Mouse (Mus musculus) lung, embryonic 14.5 days (tissue): ENCODE data around the gene Chrm4. TPM values are rescaled to one million over a fixed set of nuclear protein-coding genes. Genes with fewer than 3 reads are reported as not detected.

Experiments used
- ATAC-seq: fragments of 200-750 bp; cut with Nextera tagmentation; 2 replicates; pipeline ENCODE4 v1.8.0; 2017; ENCODE audit warnings: mild to moderate bottlenecking, moderate TSS enrichment, moderate library complexity; ENCODE audit not compliant: insufficient read depth
- DNase-seq: peaks from one replicate; pipeline ENCODE4 v3.0.0-alpha.2; 2015
- H3K27ac ChIP-seq: fragments of 300-500 bp; sonication (generic); 2 replicates; pipeline ENCODE4 v1.5.1; 2014; ENCODE audit warnings: low read depth, mild to moderate bottlenecking, moderate library complexity
- H3K27me3 ChIP-seq: fragments of 300-500 bp; sonication (generic); 2 replicates; pipeline ENCODE4 v1.6.1; 2014; ENCODE audit warnings: low read length, control low read depth; ENCODE audit not compliant: insufficient read depth
- H3K36me3 ChIP-seq: fragments of 300-500 bp; sonication (generic); 2 replicates; pipeline ENCODE4 v1.6.1; 2014; ENCODE audit warnings: control low read depth; ENCODE audit not compliant: insufficient read depth
- H3K4me1 ChIP-seq: fragments of 300-500 bp; sonication (generic); 2 replicates; pipeline ENCODE4 v1.6.1; 2014; ENCODE audit warnings: antibody characterized with exemption, control low read depth; ENCODE audit not compliant: insufficient read depth
- H3K4me2 ChIP-seq: fragments of 300-500 bp; sonication (generic); 2 replicates; pipeline ENCODE4 v1.6.1; 2014; ENCODE audit warnings: mild to moderate bottlenecking
- H3K4me3 ChIP-seq: fragments of 300-500 bp; sonication (generic); 2 replicates; pipeline ENCODE4 v1.5.1; 2014; ENCODE audit warnings: low read depth, low read length
- H3K9ac ChIP-seq: fragments of 300-500 bp; sonication (generic); 2 replicates; pipeline ENCODE4 v1.6.1; 2014
- H3K9me3 ChIP-seq: fragments of 300-500 bp; sonication (generic); 2 replicates; pipeline ENCODE4 v1.6.1; 2016; ENCODE audit warnings: low read depth, low read length, control low read depth
- CTCF ChIP-seq: IDR thresholded peaks from 2 replicates; pipeline ENCODE4 v1.5.1; 2016; ENCODE audit warnings: antibody characterized with exemption, low read depth
- WGBS: fragments of 180-500 bp; shearing (Covaris S2); extraction: QIAGEN DNeasy Blood & Tissue Kit; methylation state at CpG from one replicate; pipeline ENCODE4 v1.1.7; 2014; 5-methylcytosine and 5-hydroxymethylcytosine counted together
- polyA plus RNA-seq: library from polyadenylated mRNA; unstranded; fragments of >200 nt; fragmentation: Nextera tagmentation; extraction: Ambion mirVana; gene quantifications from 2 replicates; pipeline ENCODE4 v1.2.1, GENCODE M21; 2014

Chrm4 gene
- polyA plus RNA-seq, 1 experiment from 2014 or later, result 0.33 TPM

GRCm38 (mm10) chr2:91945483-91945882 is 18.4 kb downstream of the Chrm4 start, which contains the start of gene Gm9821:
TSS of gene Gm9821 (plus strand) at chr2:91945703.
- no peak for DNase-seq
- WGBS, result 90% methylated on average over 18 of the region's 18 CpGs
- Histone ChIP-seq H3K4me1 (peaks cover 16% of the 10 kb centered on the region), H3K4me3 (no peak within 1 kb of the TSS), H3K9ac (no peak within 1 kb of the TSS), H3K27me3 (no peaks in the 10 kb centered on the region), H3K9me3 (no peaks in the 10 kb centered on the region), H3K4me2 (no peak within 1 kb of the TSS), H3K27ac (no peak within 1 kb of the TSS), H3K36me3 (peaks cover 17% of the 10 kb centered on the region)
- no peak for TF ChIP-seq CTCF
- ATAC-seq, result no peak

DNA sequence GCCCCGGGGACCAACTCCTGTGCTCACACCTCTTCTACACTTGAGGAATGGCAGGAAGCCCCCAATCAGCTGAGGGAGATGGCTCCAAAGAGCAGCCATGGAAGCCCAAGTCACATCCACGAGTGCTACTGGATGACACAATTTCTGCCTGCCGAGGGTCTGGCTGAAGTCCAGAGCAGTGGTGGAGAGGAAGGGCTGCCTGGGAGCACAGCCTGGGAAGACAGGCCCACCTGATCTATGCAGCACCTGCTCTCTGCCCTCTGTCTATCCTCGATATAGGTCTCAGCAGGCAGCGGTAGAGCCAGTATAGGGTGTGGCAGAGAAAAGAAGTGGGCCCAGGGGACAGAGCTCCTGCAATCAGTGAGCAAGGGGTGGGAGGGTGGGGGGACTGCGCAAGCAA is 19.8 kb downstream of the Chrm4 start:
- Histone ChIP-seq H3K9ac (no peak overlapping the region), H3K4me3 (no peak overlapping the region), H3K4me2 (no peak overlapping the region), H3K36me3 (peaks cover 10% of the 10 kb centered on the region), H3K27me3 (no peaks in the 10 kb centered on the region), H3K27ac (no peak overlapping the region), H3K9me3 (no peaks in the 10 kb centered on the region), H3K4me1 (peaks cover 20% of the 10 kb centered on the region)
- WGBS, result 47% methylated on average over 6 of the region's 6 CpGs
- no peak for DNase-seq
- no peak for ATAC-seq
- TF ChIP-seq CTCF, result no peak

DNA sequence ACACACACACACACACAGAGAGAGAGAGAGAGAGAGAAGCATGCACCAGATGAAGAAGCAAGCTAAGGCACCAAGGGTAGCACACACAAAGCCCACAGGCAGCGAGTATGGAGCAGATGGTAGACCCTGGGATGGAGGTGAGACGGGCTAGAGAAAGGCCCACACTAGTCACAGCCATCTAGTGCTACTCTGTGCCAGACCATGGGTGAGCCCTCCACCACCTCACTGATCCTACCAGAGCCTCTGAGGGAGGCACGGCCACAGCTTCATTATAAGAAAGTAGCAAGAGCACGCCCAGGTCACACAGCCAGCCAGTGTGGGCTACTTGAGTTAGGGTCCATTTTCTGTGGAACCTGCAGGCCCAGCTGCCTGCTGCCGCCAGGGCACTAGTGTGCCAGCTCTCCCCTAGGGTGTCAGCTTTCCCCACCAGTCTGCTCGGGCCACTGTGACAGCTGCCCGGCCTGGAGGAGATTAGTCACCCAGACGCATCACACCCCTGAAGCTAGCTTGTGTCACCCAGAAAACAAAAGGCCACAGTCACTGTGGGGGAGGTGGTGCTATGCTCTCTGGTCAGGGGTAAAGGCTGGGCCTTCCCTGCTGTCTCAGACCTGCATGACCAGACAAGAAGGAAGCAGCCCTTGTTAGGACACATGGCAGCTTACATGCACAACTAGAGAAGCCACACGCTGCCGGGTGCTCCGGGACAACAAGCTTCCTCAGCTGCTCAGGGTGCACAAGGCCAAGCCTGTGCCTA is 20.5 kb downstream of the Chrm4 start:
- Histone ChIP-seq H3K9ac (no peak overlapping the region; the same call in 1 of the 2 replicates), H3K4me3 (no peak overlapping the region), H3K27me3 (no peaks in the 10 kb centered on the region), H3K36me3 (peaks cover 10% of the 10 kb centered on the region), H3K4me1 (peaks cover 20% of the 10 kb centered on the region), H3K27ac (peak overlapping the region; percentile 59), H3K9me3 (no peaks in the 10 kb centered on the region), H3K4me2 (peak overlapping the region; percentile 25; the same call in 1 of the 2 replicates)
- no peak for TF ChIP-seq CTCF
- ATAC-seq (no peak), DNase-seq (no peak)
- WGBS, result 60% methylated on average over 11 of the region's 11 CpGs

- peak overlapping the region; percentile 25; the same call in 1 of the 2 replicates for H3K4me2 ChIP-seq
- peak overlapping the region; percentile 34; the same call in 1 of the 2 replicates for H3K27ac ChIP-seq
- no peaks in the 10 kb centered on the region for H3K27me3 ChIP-seq
- WGBS, result 63% methylated on average over 6 of the region's 6 CpGs
- H3K36me3 ChIP-seq, result peaks cover 10% of the 10 kb centered on the region
- peaks cover 20% of the 10 kb centered on the region for H3K4me1 ChIP-seq
- H3K9me3 ChIP-seq, result no peaks in the 10 kb centered on the region
- no peak overlapping the region for H3K4me3 ChIP-seq
- no peak for ATAC-seq
- DNase-seq, result no peak
- H3K9ac ChIP-seq, result no peak overlapping the region
- no peak for TF ChIP-seq CTCF
Measured at GRCm38 (mm10) chr2:91948151-91948509, 21.1 kb downstream of the Chrm4 start.

DNA sequence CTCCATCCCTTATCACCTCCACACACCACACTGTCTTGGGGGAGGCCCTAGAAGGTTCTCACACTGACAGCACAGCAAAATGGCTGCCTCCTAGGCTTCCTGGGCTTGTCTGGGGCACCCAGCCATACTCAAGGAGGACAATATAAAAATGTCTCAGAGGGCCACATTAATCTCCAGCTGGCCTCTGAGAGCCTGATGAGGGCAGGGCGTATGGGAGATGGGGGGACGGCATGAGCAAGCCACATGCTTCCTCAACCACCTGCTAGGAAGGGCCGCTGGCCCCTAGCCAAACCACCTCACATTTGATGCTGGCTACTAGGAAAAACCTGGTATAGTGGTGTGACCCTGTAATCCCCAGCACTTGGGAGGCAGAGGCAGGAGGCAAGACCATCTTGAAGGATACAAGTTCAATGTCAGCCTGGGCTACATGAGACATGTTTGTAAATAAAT is 21.8 kb downstream of the Chrm4 start:
- Histone ChIP-seq H3K4me2 (peak overlapping the region; percentile 56; the same call in 1 of the 2 replicates), H3K9ac (no peak overlapping the region), H3K27me3 (no peaks in the 10 kb centered on the region), H3K9me3 (no peaks in the 10 kb centered on the region), H3K4me3 (no peak overlapping the region), H3K36me3 (peaks cover 10% of the 10 kb centered on the region; the same call in 1 of the 2 replicates), H3K4me1 (peaks cover 25% of the 10 kb centered on the region), H3K27ac (0 out of 2 replicates have a peak overlapping the region, but pooled peaks have one; percentile 84)
- TF ChIP-seq CTCF, result no peak
- 71% methylated on average over 3 of the region's 3 CpGs for WGBS
- ATAC-seq (no peak), DNase-seq (no peak)

DNA sequence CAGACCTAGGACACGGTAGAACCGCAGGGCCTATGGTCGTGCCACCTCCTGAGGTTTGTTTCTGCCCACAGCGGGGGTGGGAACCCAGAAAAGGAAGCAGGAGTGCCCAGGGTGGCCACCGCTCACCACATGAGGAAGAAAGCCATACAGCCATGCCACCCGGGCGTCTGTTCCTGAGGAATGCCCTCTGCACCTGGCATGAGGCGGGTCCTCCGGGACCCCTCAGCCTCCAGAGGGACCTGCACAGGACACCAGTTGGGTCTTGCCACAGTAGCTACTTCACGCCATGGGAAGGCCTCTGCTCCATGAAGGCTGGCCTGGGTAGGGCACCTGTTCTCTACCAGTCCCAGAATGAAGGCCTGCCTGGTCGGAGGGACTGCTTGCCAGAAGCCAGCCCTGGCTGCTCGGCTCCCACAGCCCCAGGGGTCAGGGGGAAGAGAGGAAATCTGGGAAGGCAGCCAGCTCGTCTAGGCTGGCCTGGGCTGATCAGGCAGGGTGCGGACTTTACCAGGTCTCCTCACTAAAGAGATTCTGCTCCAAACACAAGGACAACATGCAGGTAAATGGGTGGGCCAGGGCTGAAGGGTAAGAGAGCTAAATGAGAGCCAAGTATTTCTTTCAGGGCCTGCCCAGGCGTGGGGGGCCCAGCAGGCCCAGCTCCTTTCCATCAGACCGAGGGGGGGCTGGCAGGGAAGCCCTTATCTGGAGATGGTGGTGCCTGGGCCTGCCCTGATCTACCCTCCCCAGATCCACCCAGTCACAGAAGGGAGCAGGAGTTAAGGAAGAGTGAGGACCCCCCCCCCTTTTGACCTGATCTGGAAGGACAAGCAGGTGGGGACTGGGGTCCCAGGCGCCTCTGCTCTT is 22.6 kb downstream of the Chrm4 start:
- peak; percentile 71 for DNase-seq
- ATAC-seq, result peak; percentile 35
- WGBS, result 60% methylated on average over 17 of the region's 17 CpGs

More for the DNA sequence above, 22.6 kb downstream of the Chrm4 start:
- Histone ChIP-seq H3K36me3 (peaks cover 7% of the 10 kb centered on the region; the same call in 1 of the 2 replicates), H3K4me1 (peaks cover 31% of the 10 kb centered on the region), H3K27me3 (no peaks in the 10 kb centered on the region), H3K27ac (peak overlapping the region; percentile 84), H3K4me2 (peak overlapping the region; percentile 56), H3K4me3 (peak overlapping the region; percentile 24), H3K9me3 (no peaks in the 10 kb centered on the region), H3K9ac (peak overlapping the region; percentile 47; the same call in 1 of the 2 replicates)
- TF ChIP-seq CTCF, result no peak
